Mouse (Mus musculus): ENCODE results near the gene Tarbp2. TPM values are rescaled to one million over a fixed set of nuclear protein-coding genes. Genes with fewer than 3 reads are reported as not detected.

Gene Tarbp2
- total RNA-seq, 2 experiments from 2014 or later = 31.9 to 34.6 TPM

Other genes starting within 250 kb of the Tarbp2 start
- not detected for gene Gm9918, start 247.6 kb upstream of the Tarbp2 start, total RNA-seq (2021)
- gene Mfsd5, start 238.7 kb upstream of the Tarbp2 start, total RNA-seq (2021) = 10 to 100 TPM; 12.1 to 14.1 TPM
- 1 to 10 TPM in 1 of 2 experiments, under 1 TPM in 1; 0.51 to 1.4 TPM for gene Espl1, start 221.9 kb upstream of the Tarbp2 start, total RNA-seq (2021)
- 100 to 1,000 TPM; 189 to 204 TPM for gene Pfdn5, start 192.1 kb upstream of the Tarbp2 start, total RNA-seq (2021)
- 10 to 100 TPM; 14.0 to 16.2 TPM for gene Myg1, start 186.5 kb upstream of the Tarbp2 start, total RNA-seq (2021)
- 1 to 10 TPM; 6.0 to 7.5 TPM for gene Aaas, start 167.4 kb upstream of the Tarbp2 start, total RNA-seq (2021)
- not detected for gene Sp7, start 151.0 kb upstream of the Tarbp2 start, total RNA-seq (2021)
- 10 to 100 TPM; 15.9 to 20.9 TPM for gene Sp1, start 112.0 kb upstream of the Tarbp2 start, total RNA-seq (2021)
- gene Amhr2, start 72.8 kb upstream of the Tarbp2 start, total RNA-seq (2021) = 1 to 10 TPM; 2.8 to 6.3 TPM
- gene Prr13, start 59.2 kb upstream of the Tarbp2 start, total RNA-seq (2021) = 10 to 100 TPM; 12.9 to 13.2 TPM
- 100 to 1,000 TPM; 409 to 410 TPM for gene Pcbp2, start 47.7 kb upstream of the Tarbp2 start, total RNA-seq (2021)
- 1 to 10 TPM in 1 of 2 experiments, not detected in 1; 3.8 TPM for gene Gm10337, start 14.5 kb upstream of the Tarbp2 start, total RNA-seq (2021)
- gene Map3k12, start 1.1 kb upstream of the Tarbp2 start, total RNA-seq (2021) = 1 to 10 TPM; 1.7 to 1.8 TPM
- 1 to 10 TPM; 1.3 to 1.8 TPM for gene Npff, start 6.8 kb downstream of the Tarbp2 start, total RNA-seq (2021)
- gene Gm28047, start 106.9 kb downstream of the Tarbp2 start, total RNA-seq (2021) = 1 to 10 TPM in 1 of 2 experiments, not detected in 1; 1.0 TPM
- gene Atf7, start 107.3 kb downstream of the Tarbp2 start, total RNA-seq (2021) = 10 to 100 TPM; 41.6 to 51.6 TPM
- gene Atp5g2, start 154.2 kb downstream of the Tarbp2 start, total RNA-seq (2021) = 10 to 100 TPM; 28.6 to 29.3 TPM
- gene Calcoco1, start 204.0 kb downstream of the Tarbp2 start, total RNA-seq (2021) = 10 to 100 TPM; 58.1 to 58.3 TPM

Data from gastrocnemius, postnatal 25 days (tissue).